Mouse (Mus musculus) embryo, embryonic 10 days (tissue): ENCODE measurements around the gene Sntb2.
"Not testable (repeated sequence)": the region's sequence is repeated elsewhere in the genome, so short reads cannot be mapped to it uniquely, and the experiment has no call there.

ENCODE experiments used
- DNase-seq: peaks from one replicate; pipeline ENCODE4 v3.0.0-alpha.2; 2015; ENCODE audit warnings: low spot score

Gene Sntb2

DNA sequence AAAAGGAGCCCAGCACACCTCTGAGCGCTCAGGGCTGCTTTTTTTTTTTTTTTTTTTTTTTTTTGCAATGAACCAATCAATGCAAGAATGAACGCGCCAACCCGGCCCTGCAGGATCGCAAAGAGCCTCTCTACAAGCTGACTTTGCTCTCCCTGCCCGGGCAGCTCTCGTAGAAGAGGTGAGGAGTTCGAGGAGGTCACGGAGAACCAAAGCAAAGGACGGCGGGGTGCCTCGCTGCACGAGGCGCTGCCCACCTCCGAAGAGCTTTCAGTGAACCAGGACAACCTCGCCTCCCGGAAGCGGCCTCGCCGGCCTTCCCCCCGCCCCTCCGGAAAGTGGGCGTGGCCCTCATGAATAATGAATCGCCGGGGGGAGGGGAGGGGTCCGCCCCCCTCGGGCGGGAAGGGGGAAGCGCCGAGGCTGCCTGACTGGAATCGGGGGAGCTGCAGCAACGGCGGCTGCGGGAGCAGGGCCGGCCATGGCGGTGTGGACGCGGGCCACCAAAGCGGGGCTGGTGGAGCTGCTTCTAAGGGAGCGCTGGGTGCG is at the start of gene Sntb2:
TSS of gene Sntb2 (plus strand) at position 427 of the 546 bp plus-strand sequence.
- peak; percentile 93 for DNase-seq

DNA sequence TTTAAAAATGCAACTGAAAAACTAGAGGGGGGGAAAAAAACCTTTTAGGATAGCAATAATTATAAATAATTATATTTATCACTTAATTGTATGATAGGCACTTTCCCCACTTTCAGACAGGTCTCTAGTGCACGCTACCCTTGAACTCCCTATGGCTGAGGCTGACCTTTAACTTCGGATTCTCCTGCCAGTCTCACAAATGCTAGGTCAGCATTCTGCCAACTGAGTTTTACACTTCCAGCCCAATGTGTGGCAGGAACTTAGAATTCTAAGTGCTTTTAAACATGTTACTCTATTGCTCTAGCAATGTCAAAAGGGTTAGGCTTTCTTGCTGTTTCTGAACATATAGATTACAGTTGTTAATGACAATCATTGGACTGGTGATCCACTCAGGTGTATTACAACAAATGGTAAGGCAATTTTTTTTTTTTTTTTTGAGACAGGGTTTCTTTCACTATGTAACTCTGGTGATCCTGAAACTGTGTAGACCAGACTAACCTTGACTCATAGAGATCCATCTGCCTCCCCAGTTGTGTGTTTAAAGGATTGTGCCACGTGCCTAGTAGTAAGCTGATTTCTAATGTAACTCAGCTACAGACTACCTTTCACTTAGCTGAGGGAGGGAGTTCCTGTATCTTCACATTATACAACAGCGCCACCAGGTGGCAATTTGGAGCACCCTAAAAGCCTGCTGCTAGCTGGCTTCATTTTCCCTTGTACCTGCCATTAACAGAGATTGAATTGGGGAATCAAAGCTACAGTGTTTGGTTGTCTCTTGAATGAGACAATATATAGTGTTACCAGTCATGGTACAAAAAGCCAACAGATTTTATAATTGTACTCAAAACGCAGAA is 48.0 kb upstream of the Sntb2 start:
- peak; percentile 88 for DNase-seq

DNA sequence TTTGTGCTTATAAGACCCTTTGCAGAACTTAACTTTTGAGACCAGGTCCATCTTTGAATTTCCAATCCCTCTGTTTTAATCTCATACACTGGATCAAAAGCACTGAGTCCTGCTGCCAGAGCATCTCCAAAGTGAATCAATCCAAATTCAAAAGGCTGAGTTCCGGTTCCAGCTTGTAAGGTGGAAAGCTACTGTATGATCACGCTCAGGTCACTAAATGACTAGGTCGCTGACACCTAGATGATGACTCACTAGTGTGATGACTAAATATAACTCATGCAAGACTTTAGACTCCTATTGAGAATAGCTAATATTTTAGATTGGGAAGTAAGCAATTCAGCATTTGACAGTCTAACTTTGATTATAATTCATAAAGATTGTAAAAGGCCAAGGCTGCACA is 46.7 kb upstream of the Sntb2 start:
- no peak for DNase-seq

DNA sequence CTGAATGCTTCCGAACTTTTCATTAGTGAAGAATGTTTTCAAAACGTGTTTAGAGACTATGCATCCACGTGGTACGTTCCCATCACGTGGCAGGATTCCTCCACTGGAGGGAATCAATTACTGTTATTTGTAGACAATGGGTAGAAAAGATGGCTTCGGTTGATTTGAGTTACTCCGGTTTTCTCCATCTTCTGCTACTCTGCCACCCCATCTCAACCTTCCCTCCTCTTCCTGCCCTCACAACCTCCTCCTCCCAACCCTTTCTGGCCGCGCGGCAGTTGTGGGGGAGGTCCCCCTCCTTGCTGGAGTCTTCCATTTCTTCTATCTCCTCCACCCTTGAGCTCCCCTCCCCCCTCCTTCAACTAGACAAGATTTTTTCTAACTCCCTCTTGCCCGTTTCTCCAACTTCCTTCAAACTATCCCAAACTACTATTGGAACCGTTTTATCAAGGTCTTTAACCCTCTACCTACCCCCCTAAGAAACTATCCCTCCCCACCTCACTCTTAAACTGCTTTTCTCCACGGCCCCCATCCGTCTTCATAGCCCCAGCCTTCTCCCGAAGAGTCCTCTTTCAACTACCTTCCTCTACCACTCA is 43.2 kb upstream of the Sntb2 start:
- DNase-seq, result peak; percentile 75

DNA sequence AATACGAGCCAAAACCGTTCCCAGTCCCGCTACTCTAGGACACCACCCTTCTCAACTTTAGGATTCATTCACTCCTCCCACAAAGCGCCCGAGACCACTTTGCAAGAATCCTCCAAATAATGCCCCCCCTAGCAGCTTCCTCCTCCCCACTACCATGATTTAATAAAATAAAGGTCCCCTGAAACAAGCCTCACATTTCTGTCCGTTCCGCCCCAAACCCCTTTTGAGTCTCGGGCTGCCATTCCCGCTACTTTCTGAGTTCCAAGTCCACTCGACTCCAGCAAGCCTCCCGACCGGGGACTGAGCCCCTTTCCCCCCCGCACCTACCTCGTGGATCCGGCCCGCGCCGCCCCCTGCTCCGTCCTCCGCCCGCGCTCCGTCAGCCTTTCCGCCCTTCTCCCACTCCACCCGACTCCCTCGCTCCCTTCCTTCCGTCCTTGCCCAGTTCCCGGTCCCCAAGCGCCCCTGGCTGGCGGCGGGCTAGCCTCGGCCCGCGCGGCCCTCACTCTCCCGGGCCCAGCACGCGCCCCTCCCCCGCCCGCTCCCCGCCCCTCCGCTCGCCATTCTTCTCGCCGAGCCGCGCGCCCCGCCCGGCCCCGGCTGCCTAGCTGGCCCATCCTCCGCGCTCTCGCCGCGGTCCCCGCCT is 42.6 kb upstream of the Sntb2 start:
- DNase-seq, result peak; percentile 58

DNA sequence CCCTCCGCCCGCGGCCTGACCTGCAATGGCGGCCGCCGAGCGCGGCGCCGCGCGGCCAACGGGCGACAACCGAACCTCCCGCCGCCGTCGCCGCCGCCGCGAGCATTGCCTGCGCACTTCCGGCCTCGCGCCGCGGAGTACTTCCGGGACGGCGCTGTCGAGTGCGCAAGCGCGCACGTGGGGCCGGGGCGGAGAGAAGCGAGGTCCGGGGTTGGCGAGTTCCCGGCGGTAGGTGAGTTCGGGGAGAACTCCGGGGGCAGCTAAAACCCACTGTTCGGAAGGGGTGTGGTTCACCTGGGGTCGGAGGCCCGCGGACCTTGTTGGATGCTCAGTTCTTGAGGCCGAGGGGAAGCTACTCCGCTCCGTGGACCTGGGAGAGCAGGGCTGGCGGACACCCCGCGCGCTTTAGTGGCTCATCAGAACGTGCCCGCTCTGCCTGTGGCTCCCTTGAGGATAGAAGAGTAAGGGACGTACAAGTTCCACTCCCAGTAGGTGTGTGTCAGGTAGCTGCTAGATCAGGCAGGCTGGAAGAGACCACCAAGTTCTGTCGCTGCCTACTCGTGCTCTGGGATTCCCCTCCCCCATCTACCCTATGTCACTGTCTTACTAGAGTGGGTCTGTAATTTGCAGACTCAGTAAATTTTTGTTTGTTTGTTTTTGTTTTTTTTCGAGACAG is 41.9 kb upstream of the Sntb2 start, which contains the start of gene Utp4:
TSS of gene Utp4 (plus strand) at position 156 of the 676 bp plus-strand sequence.
- DNase-seq, result peak; percentile 91

DNA sequence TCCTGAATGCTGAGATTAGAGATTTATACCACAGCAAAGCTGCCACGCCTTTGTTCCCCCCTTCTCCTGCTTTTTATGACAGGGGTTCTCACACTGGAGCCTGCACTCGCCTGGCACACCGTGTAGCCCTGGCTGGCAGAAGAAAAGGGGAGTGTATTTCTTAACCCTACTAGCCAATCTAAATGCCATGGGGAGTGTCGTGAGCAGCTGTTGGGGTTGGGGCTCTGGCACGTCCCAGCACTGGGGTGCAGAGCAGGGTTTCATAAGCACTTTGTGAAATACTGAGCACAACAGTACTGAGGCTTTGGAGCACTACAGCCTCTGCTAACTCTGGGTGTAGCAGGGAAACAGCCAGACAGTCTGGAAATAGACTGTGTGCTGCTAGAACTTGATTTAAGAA is 36.1 kb upstream of the Sntb2 start:
- no peak for DNase-seq

DNA sequence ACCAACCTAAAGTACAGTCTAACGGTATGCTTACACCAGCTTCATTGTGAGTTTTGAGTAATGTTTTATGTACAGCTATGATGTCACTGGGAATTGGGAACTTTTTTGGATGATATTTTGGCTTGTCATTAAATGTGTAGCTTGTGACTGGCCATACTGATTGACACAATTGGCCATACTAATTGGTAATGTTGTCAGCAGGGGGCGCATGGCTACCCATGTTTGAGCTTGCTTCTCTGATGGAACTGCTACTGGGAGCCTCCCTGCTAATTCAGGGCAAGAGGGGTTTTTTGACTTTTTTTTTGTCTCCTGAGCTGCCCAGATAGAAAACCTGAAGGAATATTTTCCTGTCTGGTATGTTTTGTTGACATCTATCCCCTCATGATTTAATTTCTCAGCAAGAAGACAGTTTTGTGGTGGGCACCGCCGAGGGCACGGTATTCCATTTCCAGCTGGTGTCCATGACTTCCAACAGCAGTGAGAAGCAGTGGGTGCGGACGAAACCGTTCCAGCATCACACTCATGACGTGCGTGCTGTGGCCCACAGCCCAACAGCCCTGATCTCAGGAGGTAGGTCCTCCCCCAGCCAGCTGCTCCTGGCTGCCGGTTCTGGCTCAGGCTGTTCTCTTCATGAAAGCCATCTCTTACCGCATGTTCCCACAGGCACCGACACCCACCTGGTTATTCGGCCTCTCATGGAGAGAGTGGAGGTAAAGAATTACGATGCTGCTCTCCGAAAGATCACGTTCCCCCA is 29.6 kb upstream of the Sntb2 start:
- peak; percentile 75 for DNase-seq

DNA sequence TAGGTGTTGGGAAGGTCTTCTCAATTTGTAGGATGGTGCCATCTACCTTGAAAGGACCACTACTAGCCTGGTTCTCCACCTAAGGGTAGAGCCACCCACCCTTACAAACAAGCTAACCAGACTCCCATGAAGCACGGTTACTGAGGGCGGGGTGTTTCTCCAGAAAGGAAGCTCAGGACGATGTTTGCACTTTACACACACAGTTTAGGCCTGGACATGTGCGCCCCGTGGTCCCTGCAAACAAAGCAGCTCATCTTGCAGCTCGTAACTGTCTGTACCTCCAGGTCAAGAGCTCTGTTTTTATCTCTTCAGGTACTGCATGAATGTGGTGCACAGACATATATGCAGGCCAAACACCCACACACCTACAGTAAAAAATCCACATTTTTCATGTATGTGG is 28.9 kb upstream of the Sntb2 start:
- DNase-seq, result no peak

DNA sequence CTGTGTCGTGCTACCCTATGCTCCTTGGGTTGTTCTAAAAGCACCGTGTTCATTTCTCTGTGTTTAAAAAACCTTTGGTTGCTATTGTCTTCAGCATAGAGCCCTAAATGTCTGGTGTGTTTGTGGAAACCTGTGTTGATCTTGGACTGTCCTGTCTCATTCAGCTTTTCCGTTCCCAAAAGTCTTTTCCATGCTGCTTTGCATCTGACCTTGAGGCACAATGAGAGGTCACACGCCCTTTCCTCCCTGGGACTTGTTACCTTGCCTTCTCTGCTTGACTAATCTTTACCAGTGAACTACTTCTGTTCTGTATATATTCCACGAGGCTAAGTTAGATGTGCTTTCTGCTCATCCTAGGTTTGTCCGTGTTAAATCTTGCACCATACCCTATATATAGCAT is 28.1 kb upstream of the Sntb2 start:
- DNase-seq, result no peak

DNA sequence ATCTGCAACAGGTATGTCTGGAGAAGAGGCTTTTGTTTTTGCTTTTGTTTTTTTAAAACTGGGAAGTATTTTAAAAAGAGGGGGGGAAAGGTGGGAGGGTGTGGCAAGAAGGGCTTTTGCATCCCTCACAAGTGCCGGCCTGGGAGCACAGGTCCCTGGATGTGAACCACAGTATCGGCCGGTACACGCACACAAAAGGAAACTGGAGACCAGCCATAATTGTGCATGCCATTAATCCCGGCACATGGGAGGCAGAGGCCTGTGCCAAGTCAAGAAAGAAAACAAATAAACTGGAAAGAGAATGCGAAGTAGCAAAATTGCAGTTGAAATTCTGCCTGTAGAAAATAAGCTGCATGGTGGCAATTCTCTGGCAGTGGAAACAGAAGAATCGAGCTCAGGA is 27.3 kb upstream of the Sntb2 start:
- DNase-seq, result no peak

DNA sequence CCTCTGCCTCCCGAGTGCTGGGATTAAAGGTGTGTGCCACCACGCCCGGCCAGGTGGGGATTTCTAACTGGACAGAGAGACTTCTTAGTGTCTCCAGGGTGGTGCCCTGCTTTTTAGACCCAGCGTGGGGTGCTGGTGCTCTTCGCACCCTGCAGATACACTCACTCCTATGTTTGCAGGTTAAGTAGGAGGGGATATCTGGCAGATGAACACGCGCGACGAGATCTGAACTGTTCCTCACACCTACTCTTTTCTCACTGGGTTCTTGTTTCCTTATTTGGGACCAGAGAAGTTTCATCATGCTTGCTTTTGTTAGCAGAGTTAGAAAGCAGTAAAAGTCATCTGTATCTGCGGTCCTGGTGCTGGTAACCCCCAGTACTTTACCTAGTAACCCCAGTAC is 21.9 kb upstream of the Sntb2 start:
- no peak for DNase-seq

DNA sequence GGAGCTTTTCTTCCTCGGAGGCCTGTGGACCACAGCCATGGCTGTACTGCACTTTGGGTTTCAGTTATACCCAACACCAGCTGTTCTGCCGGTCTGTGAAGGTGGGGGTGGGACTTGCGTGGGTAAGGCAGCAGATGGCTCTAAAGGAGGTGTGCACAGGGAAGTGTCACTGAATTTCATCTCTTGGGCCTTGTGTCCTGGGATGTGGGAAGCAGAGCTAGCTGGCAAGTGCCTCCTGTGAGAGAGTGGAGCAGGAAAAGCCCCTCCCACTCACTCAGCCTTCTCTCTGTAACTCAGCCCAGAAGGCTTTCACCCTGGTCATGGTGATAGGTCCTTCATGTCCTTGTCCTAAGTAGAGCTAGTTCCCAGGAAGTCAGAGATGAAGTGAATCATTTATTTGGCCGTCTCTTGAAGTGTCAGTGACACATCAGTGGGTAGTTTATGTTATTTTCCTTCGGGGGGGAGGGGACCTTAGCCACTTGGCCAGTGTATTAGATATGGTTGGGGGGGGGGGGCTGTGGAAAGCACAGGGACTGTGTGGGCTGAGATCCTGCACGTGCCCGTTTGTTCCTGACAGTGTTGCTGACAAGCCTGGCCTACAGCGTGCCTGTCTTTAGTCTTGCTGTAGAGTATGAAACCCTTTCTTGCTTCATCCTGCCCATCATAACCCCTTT is 15.7 kb upstream of the Sntb2 start:
- no peak for DNase-seq

DNA sequence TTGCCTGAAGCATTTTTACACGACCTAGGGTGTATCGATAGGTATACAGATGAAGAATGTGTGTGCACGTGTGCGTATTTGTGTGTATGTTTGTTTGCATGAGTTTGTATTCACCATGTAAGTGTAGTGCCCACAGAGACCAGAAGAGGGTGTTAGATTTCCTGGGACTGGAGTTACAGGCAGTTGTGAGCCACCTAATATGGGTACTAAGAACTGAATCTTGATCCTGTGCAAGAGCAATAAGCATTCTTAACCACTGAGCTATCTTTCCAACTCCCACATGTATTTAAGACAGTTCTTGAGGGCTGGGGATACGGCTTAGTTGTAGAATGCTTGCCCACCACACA is 15.2 kb upstream of the Sntb2 start:
- DNase-seq, result no peak

DNA sequence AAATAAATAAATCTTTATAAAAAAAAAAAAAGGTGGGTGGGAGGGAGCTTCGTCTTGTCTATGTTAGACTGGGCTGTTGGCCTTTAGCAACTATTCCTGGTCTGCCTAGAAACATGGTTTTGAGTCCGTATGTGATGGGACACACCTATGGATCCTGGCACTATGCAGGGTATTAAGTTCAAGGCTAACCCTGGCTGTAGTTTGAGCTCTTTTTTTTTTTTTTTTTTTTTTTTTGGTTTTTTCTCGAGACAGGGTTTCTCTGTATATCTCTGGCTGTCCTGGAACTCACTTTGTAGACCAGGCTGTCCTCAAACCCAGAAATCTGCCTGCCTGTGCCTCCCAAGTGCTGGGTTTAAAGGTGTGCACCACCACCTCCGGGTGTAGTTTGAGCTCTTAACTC is 11.5 kb upstream of the Sntb2 start:
- DNase-seq, result no peak

DNA sequence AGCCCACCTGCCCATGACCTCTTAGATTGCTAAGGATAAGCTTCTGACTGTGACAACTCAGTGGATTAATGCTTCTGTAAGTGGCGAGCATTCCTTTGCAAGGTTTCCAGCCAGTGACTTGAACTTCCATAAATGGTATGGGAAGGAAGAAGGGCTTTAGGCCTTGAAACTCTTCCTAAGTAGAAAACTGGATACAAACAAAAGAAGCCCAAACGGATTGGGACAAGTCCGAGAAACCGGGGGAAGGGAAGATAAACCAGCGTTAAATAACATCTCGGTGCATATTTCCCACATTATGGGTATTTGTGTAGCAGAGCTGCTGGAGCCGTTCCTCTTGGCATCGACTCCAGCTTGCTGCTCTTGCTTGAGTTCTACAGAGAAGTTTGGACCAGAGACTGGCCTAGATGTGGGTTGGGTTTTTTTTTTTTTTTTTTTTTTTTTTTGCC is 10.6 kb upstream of the Sntb2 start:
- DNase-seq, result no peak

DNA sequence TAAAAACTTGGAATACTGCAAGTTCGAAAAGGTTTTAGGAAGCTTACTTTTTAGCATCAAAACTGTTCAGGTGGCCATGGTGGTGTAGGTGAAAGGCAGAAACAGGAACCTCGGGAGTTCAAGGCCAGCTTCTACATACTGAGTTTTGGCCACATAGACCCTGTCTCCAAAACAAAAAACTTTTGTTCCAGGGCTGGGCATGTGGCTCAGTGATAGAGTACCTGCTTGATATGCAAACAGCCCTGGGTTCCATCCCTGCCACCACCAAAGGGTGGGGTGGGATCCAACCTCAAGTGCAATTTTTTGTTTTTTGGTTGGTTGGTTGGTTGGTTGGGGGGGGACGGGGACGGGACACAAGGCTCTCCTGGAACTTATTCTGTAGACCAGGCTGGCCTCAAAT is 10.1 kb upstream of the Sntb2 start:
- DNase-seq, result no peak

DNA sequence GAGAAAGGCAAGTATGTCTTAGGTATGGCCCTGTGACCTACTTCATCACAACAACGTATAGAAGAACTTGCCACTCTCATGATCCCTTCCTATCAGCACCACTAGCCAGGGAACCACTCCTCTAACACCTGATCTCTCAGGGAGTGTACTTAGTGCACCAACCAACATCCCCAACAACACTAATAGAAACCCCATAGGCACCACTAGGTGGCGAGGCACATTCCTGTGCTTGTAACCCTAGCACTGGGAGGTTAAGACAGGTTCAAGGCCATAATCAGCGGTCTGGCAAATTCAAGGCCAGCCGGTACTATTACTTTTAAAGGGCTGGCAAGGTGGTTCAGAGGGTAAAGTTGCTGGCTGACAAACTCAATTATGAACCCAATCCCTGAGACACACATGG is 8.3 kb upstream of the Sntb2 start:
- DNase-seq, result peak; percentile 58

DNA sequence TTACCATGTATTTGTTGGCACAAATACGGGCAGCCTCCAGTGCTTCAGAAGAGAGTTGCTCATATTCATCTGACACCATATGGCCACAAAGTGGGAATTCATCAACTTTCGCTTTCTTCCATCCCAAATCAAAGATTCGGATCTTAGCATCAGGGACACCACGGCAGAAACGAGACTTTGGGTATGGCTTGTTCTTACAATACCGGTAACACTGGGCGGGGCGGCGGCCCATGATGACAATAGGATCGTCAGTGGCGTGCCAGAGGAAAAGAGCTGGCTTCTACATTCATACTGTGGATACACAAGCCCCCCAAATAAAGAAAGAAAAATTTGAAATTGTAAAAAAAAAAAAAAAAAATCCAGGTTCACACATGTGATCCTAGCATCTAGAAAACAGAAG is 7.4 kb upstream of the Sntb2 start:
- not testable (repeated sequence) for DNase-seq

DNA sequence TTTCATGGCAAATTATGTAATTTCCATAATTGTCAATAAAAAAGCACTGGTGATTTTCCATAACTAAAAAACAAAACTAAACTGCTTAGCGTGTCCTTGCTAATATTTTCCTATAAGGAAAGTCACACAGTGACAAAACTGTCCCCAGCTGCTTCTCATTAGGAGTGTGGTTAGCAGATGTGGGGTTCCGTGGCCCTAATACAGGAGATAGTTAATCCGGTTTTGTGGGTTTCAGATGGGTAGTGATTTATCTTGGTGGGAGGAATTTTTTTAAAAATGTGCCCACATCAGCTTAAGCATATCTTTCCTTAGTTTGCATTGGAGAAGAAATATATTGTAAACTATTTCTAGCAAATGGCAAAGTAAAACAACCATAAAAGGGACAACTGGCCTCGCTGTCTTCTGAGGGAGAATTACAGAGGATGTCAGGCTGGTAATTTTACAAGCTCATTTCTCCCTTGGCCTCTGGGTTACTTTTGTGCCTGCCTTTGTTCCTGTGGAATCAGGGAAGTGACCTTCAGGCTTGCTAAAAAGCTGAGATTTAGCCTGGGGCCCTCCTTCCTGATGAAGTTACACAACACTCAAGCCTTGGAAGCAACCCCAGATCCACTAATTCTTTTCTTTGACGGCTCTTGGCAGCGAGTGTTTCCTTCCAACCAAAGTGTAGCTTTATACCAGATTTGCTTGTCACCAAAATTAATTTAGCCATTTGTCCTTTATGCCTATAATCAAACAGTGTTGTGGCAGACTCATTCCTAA is 6.2 kb upstream of the Sntb2 start:
- DNase-seq, result peak; percentile 25
